ENCODE assay signal across 12 mouse cellular contexts in genomic region chr4:135057286-135057685, GRCm38 (mm10).
"Had no signal": no experiment of that assay in that cellular context is flagged by ENCODE, and none has a peak within 500 bp of the region (broad histone marks: within the 10 kb centered on the region; RNA-seq: fewer than 3 reads in every experiment).

No protein-coding gene starts in this region.

- ATAC-seq: midbrain, embryonic 13.5 days; midbrain, embryonic 15.5 days had no signal

- H3K27me3 ChIP-seq: midbrain, embryonic 13.5 days; midbrain, embryonic 15.5 days; neural tube, embryonic 12.5 days had no signal

- H3K4me3 ChIP-seq: midbrain, embryonic 13.5 days; midbrain, embryonic 15.5 days; neural tube, embryonic 12.5 days had no signal

- H3K4me1 ChIP-seq: midbrain, embryonic 13.5 days; midbrain, embryonic 15.5 days; neural tube, embryonic 12.5 days had no signal

- DNase-seq: lung, adult 18-20 months; lung, embryonic 14.5 days; lung, postnatal 10 days; lung, postnatal 4 days; right cerebral cortex, postnatal 14 days; spleen, adult 18-20 months; thymus, adult 18-20 months; thymus, postnatal 14 days; thymus, postnatal 36 days had no signal

- H3K36me3 ChIP-seq: midbrain, embryonic 13.5 days; midbrain, embryonic 15.5 days; neural tube, embryonic 12.5 days had no signal

- H3K9me3 ChIP-seq: midbrain, embryonic 15.5 days; neural tube, embryonic 12.5 days had no signal
